Mouse (Mus musculus) intestine, embryonic 15.5 days (tissue): ENCODE results near the gene Usp25. TPM values are rescaled to one million over a fixed set of nuclear protein-coding genes. Genes with fewer than 3 reads are reported as not detected.
A peak's percentile ranks its signal among the peaks of the same experiment; 100 is the strongest.

Experiments
- ATAC-seq: fragments of 200-750 bp; cut with Nextera tagmentation; 2 replicates; pipeline ENCODE4 v1.8.0; 2017; ENCODE audit warnings: moderate TSS enrichment, moderate library complexity
- H3K27ac ChIP-seq: fragments of 300-500 bp; sonication (generic); 2 replicates; pipeline ENCODE4 v1.5.1; 2015; ENCODE audit warnings: mild to moderate bottlenecking, inconsistent platforms
- H3K27me3 ChIP-seq: fragments of 300-500 bp; sonication (generic); replicated peaks from 2 replicates; pipeline ENCODE4 v1.6.1; 2015; ENCODE audit warnings: inconsistent platforms
- H3K36me3 ChIP-seq: fragments of 300-500 bp; sonication (generic); 2 replicates; pipeline ENCODE4 v1.6.1; 2015; ENCODE audit warnings: inconsistent platforms
- H3K4me1 ChIP-seq: fragments of 300-500 bp; sonication (generic); replicated peaks from 2 replicates; pipeline ENCODE4 v1.6.1; 2015; ENCODE audit warnings: inconsistent platforms
- H3K4me2 ChIP-seq: fragments of 300-500 bp; sonication (generic); replicated peaks from 2 replicates; pipeline ENCODE4 v1.6.1; 2015; ENCODE audit warnings: mild to moderate bottlenecking, inconsistent platforms
- H3K4me3 ChIP-seq: fragments of 300-500 bp; sonication (generic); replicated peaks from 2 replicates; pipeline ENCODE4 v1.5.1; 2015; ENCODE audit warnings: inconsistent platforms
- H3K9ac ChIP-seq: fragments of 300-500 bp; sonication (generic); 2 replicates; pipeline ENCODE4 v1.6.1; 2015; ENCODE audit warnings: inconsistent platforms
- H3K9me3 ChIP-seq: fragments of 300-500 bp; sonication (generic); 2 replicates; pipeline ENCODE4 v1.6.1; 2016; ENCODE audit warnings: inconsistent platforms
- WGBS: fragments of 180-500 bp; shearing (Covaris S2); methylation state at CpG from one replicate; pipeline ENCODE4 v1.1.7; 2015; 5-methylcytosine and 5-hydroxymethylcytosine counted together
- polyA plus RNA-seq: library from polyadenylated mRNA; unstranded; fragments of >200 nt; fragmentation: Nextera tagmentation; extraction: Ambion mirVana; gene quantifications from 2 replicates; pipeline ENCODE4 v1.2.1, GENCODE M21; 2015

Usp25 gene
- polyA plus RNA-seq, 1 experiment from 2014 or later, result 19.5 TPM

DNA sequence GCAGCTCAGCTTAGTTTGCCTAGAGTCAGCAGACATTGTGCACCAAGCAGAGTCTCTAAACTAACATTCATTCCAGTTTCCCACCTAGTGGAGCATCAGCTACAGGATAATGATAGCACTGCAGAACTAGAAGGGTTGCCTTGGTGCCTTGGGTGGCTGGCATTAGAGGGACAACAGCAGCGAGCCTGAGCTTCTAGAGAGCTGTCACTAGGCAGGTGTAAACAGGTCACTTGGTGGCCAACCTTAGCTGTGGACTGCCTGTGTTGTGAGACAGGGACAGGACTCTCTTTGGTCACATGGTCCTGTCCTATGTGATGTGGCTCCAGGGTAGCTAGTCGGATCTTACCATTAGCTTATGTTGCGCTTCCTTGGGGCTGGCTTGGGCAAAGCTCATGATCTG lies 6.7 kb downstream of the Usp25 start:
- Histone ChIP-seq H3K4me2 (no peak overlapping the region), H3K36me3 (0 out of 2 replicates have a peak, but pooled peaks cover 2% of the 10 kb centered on the region), H3K4me1 (peaks cover 2% of the 10 kb centered on the region; the same call in 1 of the 2 replicates), H3K4me3 (no peak overlapping the region), H3K27me3 (no peaks in the 10 kb centered on the region), H3K9me3 (no peaks in the 10 kb centered on the region), H3K27ac (no peak overlapping the region), H3K9ac (no peak overlapping the region)
- no peak for ATAC-seq
- WGBS, result 65% methylated on average over 3 of the region's 3 CpGs

DNA sequence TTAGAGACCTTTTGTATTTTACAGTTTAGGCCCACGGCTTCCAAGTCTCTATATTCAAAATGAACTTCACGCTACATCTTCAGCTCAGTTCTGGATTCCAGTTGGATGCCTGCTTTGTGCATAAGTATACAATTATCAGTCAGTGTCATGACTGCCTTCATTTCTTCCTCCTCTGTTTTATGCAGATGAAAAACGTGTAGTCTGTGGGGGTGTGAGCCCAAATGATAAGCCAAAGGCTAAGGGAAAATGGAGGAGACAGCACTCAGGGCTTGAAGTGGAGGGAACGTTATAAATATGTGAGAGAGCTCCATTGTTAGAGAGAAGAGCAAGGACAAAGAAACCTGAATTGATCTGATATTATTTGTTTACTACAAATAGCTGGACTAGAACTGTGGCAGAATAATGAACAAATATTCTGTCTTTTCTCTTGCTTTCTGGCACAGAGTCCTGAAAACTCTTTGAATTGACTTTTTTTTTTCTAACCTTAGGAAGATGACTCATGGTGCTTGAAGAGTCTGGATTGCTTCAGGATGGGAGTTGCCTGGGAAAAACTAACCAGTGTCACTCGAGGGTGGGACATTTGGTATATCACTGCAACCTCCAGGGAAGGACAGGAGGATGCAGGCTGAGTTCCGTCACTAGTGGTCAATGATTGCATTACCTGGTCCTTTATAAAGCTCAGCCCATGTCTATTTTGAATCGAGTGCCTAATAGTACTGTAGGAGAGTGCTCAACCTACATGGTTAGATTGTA lies 10.3 kb downstream of the Usp25 start:
- Histone ChIP-seq H3K4me1 (peaks cover 7% of the 10 kb centered on the region), H3K4me2 (no peak overlapping the region), H3K27me3 (no peaks in the 10 kb centered on the region), H3K9me3 (no peaks in the 10 kb centered on the region), H3K27ac (no peak overlapping the region), H3K9ac (no peak overlapping the region), H3K4me3 (no peak overlapping the region), H3K36me3 (0 out of 2 replicates have a peak, but pooled peaks cover 3% of the 10 kb centered on the region)
- ATAC-seq, result no peak
- 83% methylated on average over 7 of the region's 7 CpGs for WGBS

DNA sequence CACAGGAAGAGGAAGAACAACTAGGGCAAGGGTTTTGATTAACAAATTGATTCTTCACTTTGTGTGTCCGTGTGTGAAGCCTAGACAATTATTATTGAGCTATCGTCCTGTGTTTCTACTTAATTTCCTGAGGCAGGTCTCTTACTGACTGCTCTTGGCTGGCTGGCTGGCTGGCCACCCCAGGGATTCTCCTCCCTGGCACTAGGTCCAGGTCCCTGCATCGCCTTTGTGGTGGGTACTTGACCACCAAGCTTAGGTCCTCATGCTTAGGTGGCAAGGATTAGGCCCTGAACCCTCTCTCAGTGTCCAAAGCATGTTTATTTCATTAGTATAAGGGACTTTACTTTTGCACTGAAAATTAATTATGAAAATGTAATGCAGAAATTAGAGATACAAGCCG lies 12.6 kb downstream of the Usp25 start:
- peaks cover 10% of the 10 kb centered on the region for H3K4me1 ChIP-seq
- no peak for ATAC-seq
- 0 out of 2 replicates have a peak, but pooled peaks cover 3% of the 10 kb centered on the region for H3K36me3 ChIP-seq
- H3K4me2 ChIP-seq, result no peak overlapping the region
- no peaks in the 10 kb centered on the region for H3K9me3 ChIP-seq
- WGBS, result 95% methylated on average over 4 of the region's 4 CpGs
- no peaks in the 10 kb centered on the region for H3K27me3 ChIP-seq
- no peak overlapping the region for H3K9ac ChIP-seq
- H3K4me3 ChIP-seq, result no peak overlapping the region
- no peak overlapping the region for H3K27ac ChIP-seq

DNA sequence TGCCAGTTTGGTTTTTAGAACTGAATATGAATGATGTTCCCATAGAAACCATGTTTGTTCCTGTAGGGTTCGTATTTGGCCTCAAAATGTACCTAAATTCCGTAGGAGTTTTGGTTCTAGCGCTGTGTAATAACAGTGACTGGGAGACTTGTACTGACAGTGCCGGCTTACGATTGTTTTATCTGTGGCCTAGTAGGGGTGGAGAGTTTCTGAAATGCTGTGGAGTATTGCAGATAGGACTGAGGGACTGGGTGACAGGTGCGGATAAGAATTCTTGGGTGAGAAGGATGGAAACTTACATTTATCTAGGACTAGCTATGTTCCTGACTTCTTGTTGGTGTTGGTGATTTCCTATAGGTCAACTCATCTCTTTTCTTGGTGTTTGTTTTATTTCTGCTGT lies 13.4 kb downstream of the Usp25 start:
- no peaks in the 10 kb centered on the region for H3K9me3 ChIP-seq
- H3K27ac ChIP-seq, result no peak overlapping the region
- no peak overlapping the region for H3K4me2 ChIP-seq
- H3K27me3 ChIP-seq, result no peaks in the 10 kb centered on the region
- H3K9ac ChIP-seq, result no peak overlapping the region
- 87% methylated on average over 6 of the region's 6 CpGs for WGBS
- 0 out of 2 replicates have a peak, but pooled peaks cover 3% of the 10 kb centered on the region for H3K36me3 ChIP-seq
- no peak; the same call in 1 of the 2 replicates for ATAC-seq
- no peak overlapping the region for H3K4me3 ChIP-seq
- peaks cover 10% of the 10 kb centered on the region for H3K4me1 ChIP-seq

DNA sequence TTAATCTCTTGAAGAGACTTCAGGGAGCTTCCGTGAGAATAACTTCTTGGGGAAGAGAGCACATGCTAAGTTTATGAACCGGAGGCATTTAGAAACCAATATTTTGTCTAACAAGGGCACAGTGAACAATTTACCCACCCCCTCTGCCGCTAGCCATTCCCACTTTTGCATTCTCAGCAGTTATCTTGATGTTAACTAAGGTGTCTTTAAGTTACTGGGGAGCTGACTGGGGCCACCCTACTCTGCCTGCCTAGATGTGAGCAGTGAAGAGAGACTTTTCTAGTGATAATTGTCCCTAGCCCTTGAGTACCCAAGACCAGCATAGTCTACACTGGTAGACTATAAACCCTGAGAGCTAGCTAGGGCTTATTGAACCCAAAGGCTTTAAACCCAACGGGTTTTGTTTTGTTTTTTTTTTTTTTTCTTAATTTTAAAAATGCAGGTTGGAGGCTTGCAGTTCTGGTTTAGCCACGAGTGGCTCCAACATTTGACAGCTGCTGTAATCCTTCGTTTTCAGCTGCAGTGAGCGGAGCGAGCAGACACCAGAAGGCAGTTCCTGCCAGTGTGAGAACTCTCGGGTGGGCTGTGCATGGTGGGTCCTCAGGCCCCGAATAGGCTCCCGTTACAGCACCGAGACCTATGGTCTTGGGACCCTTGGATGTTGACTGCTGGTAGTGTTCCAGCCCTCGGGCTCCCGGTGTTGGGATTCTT lies 14.6 kb downstream of the Usp25 start:
- H3K27ac ChIP-seq, result peak overlapping the region; percentile 22; the same call in 1 of the 2 replicates
- ATAC-seq, result 0 out of 2 replicates have a peak, but pooled peaks have one; percentile 46
- 56% methylated on average over 14 of the region's 14 CpGs for WGBS

DNA sequence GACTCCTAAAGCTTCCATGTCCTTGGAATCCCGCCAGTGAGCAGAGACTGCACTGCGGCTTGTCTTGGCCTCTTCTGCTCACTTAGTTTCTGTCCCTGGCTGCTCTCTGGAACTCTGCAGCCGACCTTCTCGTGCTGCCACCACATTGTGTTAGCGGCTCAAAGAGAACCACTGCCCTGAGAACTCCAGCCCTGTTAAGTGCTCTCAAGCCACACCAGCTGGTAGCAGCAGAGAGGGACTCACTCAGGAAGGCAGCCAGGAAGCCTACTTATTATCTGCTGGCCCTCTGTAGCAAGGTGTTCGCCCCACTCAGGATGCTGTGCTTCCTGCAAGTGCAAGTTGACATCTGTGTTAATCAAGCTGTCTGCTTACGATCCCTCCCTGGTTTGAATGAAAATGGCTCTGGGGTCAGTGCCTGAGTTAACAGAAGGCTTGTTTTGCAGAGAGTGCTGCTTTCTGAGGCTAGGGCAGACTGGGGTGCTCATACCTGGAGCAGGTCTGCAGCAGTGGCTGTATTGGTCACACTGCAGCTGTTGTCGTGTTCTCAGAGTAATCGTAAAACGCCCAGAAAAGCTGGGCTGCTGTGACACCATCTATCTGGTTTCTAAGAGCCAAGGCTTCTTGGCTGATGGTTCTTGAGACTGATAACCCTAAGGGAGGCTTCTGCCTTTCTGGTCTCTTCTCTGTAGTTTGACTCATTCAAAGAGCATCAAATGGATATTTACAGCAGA lies 15.3 kb downstream of the Usp25 start:
- Histone ChIP-seq H3K27ac (peak overlapping the region; percentile 22; the same call in 1 of the 2 replicates), H3K36me3 (0 out of 2 replicates have a peak, but pooled peaks cover 3% of the 10 kb centered on the region), H3K4me2 (peak overlapping the region; percentile 43), H3K4me1 (peaks cover 10% of the 10 kb centered on the region), H3K9ac (no peak overlapping the region), H3K9me3 (no peaks in the 10 kb centered on the region), H3K4me3 (no peak overlapping the region), H3K27me3 (no peaks in the 10 kb centered on the region)
- ATAC-seq, result peak; percentile 54
- WGBS, result 47% methylated on average over 10 of the region's 10 CpGs

More for the DNA sequence above, 14.6 kb downstream of the Usp25 start:
- Histone ChIP-seq H3K4me2 (peak overlapping the region; percentile 43), H3K4me1 (peaks cover 10% of the 10 kb centered on the region), H3K9me3 (no peaks in the 10 kb centered on the region), H3K4me3 (no peak overlapping the region), H3K36me3 (0 out of 2 replicates have a peak, but pooled peaks cover 3% of the 10 kb centered on the region), H3K27me3 (no peaks in the 10 kb centered on the region), H3K9ac (no peak overlapping the region)

DNA sequence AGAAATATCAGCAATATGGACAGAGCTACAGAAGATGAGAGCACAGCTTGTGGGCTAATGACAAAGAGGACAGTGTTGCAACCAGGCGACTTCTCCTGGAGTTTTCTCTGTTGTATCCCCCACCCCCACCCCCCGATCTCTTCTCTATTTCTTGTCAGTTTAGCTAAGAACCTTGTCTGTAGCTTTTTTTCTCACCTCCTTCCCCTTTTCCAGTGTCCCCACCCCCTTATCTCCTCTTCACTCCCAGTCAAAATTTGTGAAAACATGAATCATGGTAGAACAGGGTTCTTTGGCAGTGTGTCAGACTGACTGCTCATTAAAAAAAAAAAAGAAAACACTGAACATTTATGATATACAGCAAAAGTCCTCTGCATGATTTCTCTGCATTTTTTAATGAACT lies 16.9 kb downstream of the Usp25 start:
- no peak overlapping the region for H3K4me3 ChIP-seq
- no peak overlapping the region for H3K4me2 ChIP-seq
- H3K27me3 ChIP-seq, result no peaks in the 10 kb centered on the region
- H3K4me1 ChIP-seq, result peaks cover 10% of the 10 kb centered on the region
- no peaks in the 10 kb centered on the region for H3K36me3 ChIP-seq
- WGBS, result 52% methylated on average over 2 of the region's 2 CpGs
- no peak overlapping the region for H3K9ac ChIP-seq
- no peaks in the 10 kb centered on the region for H3K9me3 ChIP-seq
- H3K27ac ChIP-seq, result no peak overlapping the region
- ATAC-seq, result no peak

DNA sequence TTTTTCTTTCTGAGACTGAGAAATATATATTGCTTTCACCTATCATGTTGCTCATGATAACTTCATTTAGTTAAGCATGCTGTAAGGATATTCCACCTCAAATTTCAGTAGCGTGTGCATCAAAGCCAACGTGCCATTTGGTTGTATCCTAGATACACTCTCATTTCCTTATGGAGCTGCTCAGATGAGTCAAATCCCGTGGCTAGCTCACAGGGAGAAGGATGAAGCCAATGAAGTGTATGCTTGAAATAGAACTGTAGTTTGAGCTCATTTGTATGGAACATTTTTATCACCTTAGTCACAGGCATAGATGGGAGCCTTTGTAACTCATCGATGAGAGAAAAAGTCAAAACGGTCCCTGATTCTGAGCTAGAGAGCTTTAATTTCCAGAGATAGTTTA lies 20.8 kb downstream of the Usp25 start:
- no peak overlapping the region for H3K9ac ChIP-seq
- WGBS, result 89% methylated on average over 5 of the region's 5 CpGs
- H3K9me3 ChIP-seq, result no peaks in the 10 kb centered on the region
- ATAC-seq, result no peak
- H3K27me3 ChIP-seq, result no peaks in the 10 kb centered on the region
- H3K4me1 ChIP-seq, result peaks cover under 1% of the 10 kb centered on the region; the same call in 1 of the 2 replicates
- no peaks in the 10 kb centered on the region for H3K36me3 ChIP-seq
- H3K27ac ChIP-seq, result no peak overlapping the region
- no peak overlapping the region for H3K4me3 ChIP-seq
- no peak overlapping the region for H3K4me2 ChIP-seq

DNA sequence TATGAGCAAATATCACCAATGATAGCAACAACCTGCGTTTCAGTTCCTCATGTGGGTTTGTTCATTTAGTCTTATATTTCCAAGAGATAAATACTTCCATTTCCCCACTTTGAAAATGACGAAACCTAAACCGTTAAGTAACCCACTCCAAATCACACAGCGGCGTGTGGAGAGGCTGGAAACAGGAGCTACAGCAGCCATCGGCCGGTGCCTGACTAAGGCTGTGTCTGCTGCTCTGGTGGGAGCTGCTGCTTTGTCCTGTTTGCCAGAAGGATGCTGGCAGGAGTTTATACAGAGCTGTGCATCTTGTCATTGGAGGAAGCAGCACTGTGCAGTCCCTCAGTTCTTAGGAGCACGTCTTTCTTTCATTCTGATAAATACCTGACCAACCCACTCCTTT lies 21.2 kb downstream of the Usp25 start:
- H3K9ac ChIP-seq, result no peak overlapping the region
- no peaks in the 10 kb centered on the region for H3K9me3 ChIP-seq
- no peak for ATAC-seq
- no peak overlapping the region for H3K4me3 ChIP-seq
- H3K36me3 ChIP-seq, result no peaks in the 10 kb centered on the region
- no peaks in the 10 kb centered on the region for H3K4me1 ChIP-seq
- H3K27me3 ChIP-seq, result no peaks in the 10 kb centered on the region
- H3K4me2 ChIP-seq, result no peak overlapping the region
- WGBS, result 82% methylated on average over 8 of the region's 8 CpGs
- no peak overlapping the region for H3K27ac ChIP-seq

DNA sequence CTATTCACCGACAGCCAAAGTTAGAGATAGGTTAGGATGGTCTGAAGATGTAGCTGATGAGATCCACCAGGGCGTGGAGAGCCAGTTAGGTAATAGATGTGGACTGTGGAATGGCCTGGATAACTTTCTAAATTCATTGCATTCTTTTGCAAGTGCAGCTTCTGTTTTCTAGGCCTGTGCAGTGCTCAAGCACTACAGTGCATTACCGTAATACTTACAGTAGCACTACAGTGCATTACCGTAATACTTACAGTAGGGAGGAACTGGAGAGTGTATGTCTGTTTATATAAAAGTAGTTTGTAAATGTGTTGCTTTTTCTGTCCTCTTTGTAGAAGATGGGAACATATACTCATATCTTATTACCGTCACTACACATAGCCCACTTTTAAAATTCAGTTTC lies 28.1 kb downstream of the Usp25 start:
- H3K27ac ChIP-seq, result no peak overlapping the region
- H3K36me3 ChIP-seq, result no peaks in the 10 kb centered on the region
- H3K27me3 ChIP-seq, result no peaks in the 10 kb centered on the region
- 69% methylated on average over 5 of the region's 5 CpGs for WGBS
- no peak for ATAC-seq
- H3K4me1 ChIP-seq, result no peaks in the 10 kb centered on the region
- H3K9me3 ChIP-seq, result no peaks in the 10 kb centered on the region
- H3K4me3 ChIP-seq, result no peak overlapping the region
- no peak overlapping the region for H3K9ac ChIP-seq
- H3K4me2 ChIP-seq, result no peak overlapping the region

DNA sequence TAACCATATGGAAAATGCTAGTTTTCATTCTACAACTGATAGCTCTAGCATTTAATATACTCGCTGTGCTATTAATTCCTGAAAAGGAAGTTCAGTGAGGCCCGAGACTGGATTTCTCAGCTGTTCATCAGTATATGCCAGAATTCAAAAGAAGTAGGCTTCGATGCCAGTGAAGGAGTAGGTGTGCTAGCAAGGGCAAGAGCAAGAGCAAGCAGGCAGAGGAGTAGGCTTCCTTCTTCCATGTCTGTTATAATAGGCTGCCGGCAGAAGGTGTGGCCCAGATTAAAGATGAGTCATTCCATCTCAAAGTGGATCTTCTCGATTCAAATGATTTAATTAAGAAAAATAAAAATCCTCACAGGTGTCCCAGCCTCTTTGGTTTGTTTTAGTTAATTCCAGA lies 30.0 kb downstream of the Usp25 start:
- Histone ChIP-seq H3K9ac (no peak overlapping the region), H3K27ac (no peak overlapping the region), H3K36me3 (no peaks in the 10 kb centered on the region), H3K4me2 (no peak overlapping the region), H3K27me3 (no peaks in the 10 kb centered on the region), H3K9me3 (no peaks in the 10 kb centered on the region), H3K4me3 (no peak overlapping the region), H3K4me1 (no peaks in the 10 kb centered on the region)
- WGBS, result 92% methylated on average over 5 of the region's 5 CpGs
- no peak for ATAC-seq

DNA sequence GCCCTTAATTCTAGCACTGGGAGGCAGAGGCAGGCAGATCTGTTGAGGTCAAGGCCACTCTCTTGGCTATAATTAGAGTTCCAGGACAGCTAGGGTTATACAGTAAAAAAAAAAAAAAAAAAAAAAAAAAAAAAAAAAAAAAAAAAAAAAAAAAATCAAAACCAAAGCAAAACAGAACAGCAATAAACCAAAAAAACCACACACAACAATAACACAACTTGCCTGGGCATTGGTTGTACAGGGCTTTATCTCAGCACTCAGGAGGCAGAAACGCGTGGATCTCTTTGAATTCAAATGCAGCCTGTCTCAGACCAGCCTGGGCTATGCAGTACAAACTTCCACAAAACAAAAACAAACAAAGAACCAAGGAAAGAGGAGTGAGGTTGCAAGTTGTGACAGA lies 40.7 kb downstream of the Usp25 start:
- Histone ChIP-seq H3K4me1 (no peaks in the 10 kb centered on the region), H3K9ac (no peak overlapping the region), H3K27ac (no peak overlapping the region), H3K9me3 (no peaks in the 10 kb centered on the region), H3K4me3 (no peak overlapping the region), H3K36me3 (0 out of 2 replicates have a peak, but pooled peaks cover 5% of the 10 kb centered on the region), H3K27me3 (no peaks in the 10 kb centered on the region), H3K4me2 (no peak overlapping the region)
- no peak for ATAC-seq
- 95% methylated on average over 2 of the region's 2 CpGs for WGBS
